Mouse (Mus musculus): ENCODE data around the gene Gm10718. TPM values are rescaled to one million over a fixed set of nuclear protein-coding genes. Genes with fewer than 3 reads are reported as not detected.
"Not testable (repeated sequence)": the region's sequence is repeated elsewhere in the genome, so short reads cannot be mapped to it uniquely, and the experiment has no call there.

Gm10718 gene
- polyA plus RNA-seq, 1 experiment from 2014 or later = not detected

- not testable (repeated sequence) for H3K4me3 ChIP-seq (ENCODE audit: low read length); H3K27me3 ChIP-seq (ENCODE audit: insufficient read depth, low read length); H3K27ac ChIP-seq (ENCODE audit: low read length); H3K4me1 ChIP-seq (ENCODE audit: insufficient read depth, low read length); H3K9ac ChIP-seq (replicated peaks; ENCODE audit: low read length); H3K9me3 ChIP-seq (ENCODE audit: low read length); H3K36me3 ChIP-seq (ENCODE audit: insufficient read depth, low read length); ATAC-seq (ENCODE audit: low FRiP score, low TSS enrichment); H3K4me2 ChIP-seq (replicated peaks; ENCODE audit: low read depth, low read length)
- 75% methylated on average over 2 of the region's 7 CpGs for WGBS
These were observed 11.2 kb upstream of the Gm10718 start for GRCm38 (mm10) chr9:3012054-3012621.

GRCm38 (mm10) chr9:3012733-3013279 lies 10.5 kb upstream of the Gm10718 start, which contains the start of gene Gm10721:
Gene Gm10721, plus strand, starts transcription at chr9:3013140.
- WGBS = no CpG with 5 or more reads among the region's 11 CpGs

GRCm38 (mm10) chr9:3015354-3015753 lies 8.0 kb upstream of the Gm10718 start, which contains the start of gene Gm10720:
Gene Gm10720, plus strand, starts transcription at chr9:3015654.
- not testable (repeated sequence) for H3K36me3 ChIP-seq (ENCODE audit: insufficient read depth, low read length); H3K4me3 ChIP-seq (ENCODE audit: low read length); H3K27ac ChIP-seq (ENCODE audit: low read length); H3K27me3 ChIP-seq (ENCODE audit: insufficient read depth, low read length); H3K9me3 ChIP-seq (ENCODE audit: low read length); ATAC-seq (ENCODE audit: low FRiP score, low TSS enrichment); H3K4me1 ChIP-seq (ENCODE audit: insufficient read depth, low read length); H3K9ac ChIP-seq (replicated peaks; ENCODE audit: low read length); H3K4me2 ChIP-seq (replicated peaks; ENCODE audit: low read depth, low read length)
- 64% methylated on average over 4 of the region's 9 CpGs for WGBS

More at GRCm38 (mm10) chr9:3012733-3013279, 10.5 kb upstream of the Gm10718 start, which contains the start of gene Gm10721:
- H3K4me3 ChIP-seq (ENCODE audit: low read length); H3K4me2 ChIP-seq (replicated peaks; ENCODE audit: low read depth, low read length); H3K9me3 ChIP-seq (ENCODE audit: low read length); H3K36me3 ChIP-seq (ENCODE audit: insufficient read depth, low read length); H3K27ac ChIP-seq (ENCODE audit: low read length); H3K9ac ChIP-seq (replicated peaks; ENCODE audit: low read length); H3K27me3 ChIP-seq (ENCODE audit: insufficient read depth, low read length); H3K4me1 ChIP-seq (ENCODE audit: insufficient read depth, low read length): not testable (repeated sequence)
- ATAC-seq (ENCODE audit: low FRiP score, low TSS enrichment) = peak; percentile 76; the same call in 1 of the 2 replicates

GRCm38 (mm10) chr9:3015896-3016295 lies 7.5 kb upstream of the Gm10718 start:
- H3K27me3 ChIP-seq (ENCODE audit: insufficient read depth, low read length); H3K4me3 ChIP-seq (ENCODE audit: low read length); H3K27ac ChIP-seq (ENCODE audit: low read length); H3K9me3 ChIP-seq (ENCODE audit: low read length); H3K36me3 ChIP-seq (ENCODE audit: insufficient read depth, low read length); H3K4me1 ChIP-seq (ENCODE audit: insufficient read depth, low read length); H3K9ac ChIP-seq (replicated peaks; ENCODE audit: low read length); ATAC-seq (ENCODE audit: low FRiP score, low TSS enrichment); H3K4me2 ChIP-seq (replicated peaks; ENCODE audit: low read depth, low read length): not testable (repeated sequence)
- 70% methylated on average over 4 of the region's 6 CpGs for WGBS

- H3K4me2 ChIP-seq (replicated peaks; ENCODE audit: low read depth, low read length); H3K4me3 ChIP-seq (ENCODE audit: low read length); H3K4me1 ChIP-seq (ENCODE audit: insufficient read depth, low read length); H3K9ac ChIP-seq (replicated peaks; ENCODE audit: low read length); H3K9me3 ChIP-seq (ENCODE audit: low read length); H3K27ac ChIP-seq (ENCODE audit: low read length); H3K36me3 ChIP-seq (ENCODE audit: insufficient read depth, low read length); H3K27me3 ChIP-seq (ENCODE audit: insufficient read depth, low read length); ATAC-seq (ENCODE audit: low FRiP score, low TSS enrichment): not testable (repeated sequence)
- 71% methylated on average over 1 of the region's 9 CpGs for WGBS
These were observed 6.2 kb upstream of the Gm10718 start, which contains the start of gene Gm10719 for GRCm38 (mm10) chr9:3017108-3017507. Gene Gm10719, plus strand, starts transcription at chr9:3017408.

- ATAC-seq (ENCODE audit: low FRiP score, low TSS enrichment); H3K4me2 ChIP-seq (replicated peaks; ENCODE audit: low read depth, low read length): not testable (repeated sequence)
- 68% methylated on average over 9 of the region's 9 CpGs for WGBS
These were observed 4.4 kb upstream of the Gm10718 start for GRCm38 (mm10) chr9:3018944-3019343.

GRCm38 (mm10) chr9:3019835-3020727 lies 3.3 kb upstream of the Gm10718 start:
- ATAC-seq (ENCODE audit: low FRiP score, low TSS enrichment) = peak; percentile 73; the same call in 1 of the 2 replicates
- not testable (repeated sequence) for H3K4me3 ChIP-seq (ENCODE audit: low read length); H3K4me1 ChIP-seq (ENCODE audit: insufficient read depth, low read length); H3K36me3 ChIP-seq (ENCODE audit: insufficient read depth, low read length); H3K27me3 ChIP-seq (ENCODE audit: insufficient read depth, low read length); H3K4me2 ChIP-seq (replicated peaks; ENCODE audit: low read depth, low read length); H3K9me3 ChIP-seq (ENCODE audit: low read length); H3K27ac ChIP-seq (ENCODE audit: low read length); H3K9ac ChIP-seq (replicated peaks; ENCODE audit: low read length)
- WGBS = 75% methylated on average over 11 of the region's 19 CpGs

More at GRCm38 (mm10) chr9:3018944-3019343, 4.4 kb upstream of the Gm10718 start:
- not testable (repeated sequence) for H3K9me3 ChIP-seq (ENCODE audit: low read length); H3K27me3 ChIP-seq (ENCODE audit: insufficient read depth, low read length); H3K4me1 ChIP-seq (ENCODE audit: insufficient read depth, low read length); H3K4me3 ChIP-seq (ENCODE audit: low read length); H3K9ac ChIP-seq (replicated peaks; ENCODE audit: low read length); H3K36me3 ChIP-seq (ENCODE audit: insufficient read depth, low read length); H3K27ac ChIP-seq (ENCODE audit: low read length)

- not testable (repeated sequence) for H3K36me3 ChIP-seq (ENCODE audit: insufficient read depth, low read length); H3K9me3 ChIP-seq (ENCODE audit: low read length); H3K4me2 ChIP-seq (replicated peaks; ENCODE audit: low read depth, low read length); H3K9ac ChIP-seq (replicated peaks; ENCODE audit: low read length); H3K4me1 ChIP-seq (ENCODE audit: insufficient read depth, low read length); H3K4me3 ChIP-seq (ENCODE audit: low read length); H3K27me3 ChIP-seq (ENCODE audit: insufficient read depth, low read length); ATAC-seq (ENCODE audit: low FRiP score, low TSS enrichment); H3K27ac ChIP-seq (ENCODE audit: low read length)
- WGBS = 70% methylated on average over 9 of the region's 13 CpGs
These were observed 885 bp upstream of the Gm10718 start for GRCm38 (mm10) chr9:3022316-3023008.

- not testable (repeated sequence) for H3K4me3 ChIP-seq (ENCODE audit: low read length); H3K27me3 ChIP-seq (ENCODE audit: insufficient read depth, low read length); H3K9me3 ChIP-seq (ENCODE audit: low read length); H3K9ac ChIP-seq (replicated peaks; ENCODE audit: low read length); H3K4me2 ChIP-seq (replicated peaks; ENCODE audit: low read depth, low read length); H3K27ac ChIP-seq (ENCODE audit: low read length); H3K4me1 ChIP-seq (ENCODE audit: insufficient read depth, low read length); ATAC-seq (ENCODE audit: low FRiP score, low TSS enrichment); H3K36me3 ChIP-seq (ENCODE audit: insufficient read depth, low read length)
- WGBS = 66% methylated on average over 14 of the region's 16 CpGs
These were observed 770 bp downstream of the Gm10718 start for GRCm38 (mm10) chr9:3023985-3024648.
